Mouse (Mus musculus) CH12.LX (cell line): ENCODE data around the gene Gm20441. TPM values are rescaled to one million over a fixed set of nuclear protein-coding genes. Genes with fewer than 3 reads are reported as not detected.
A peak's percentile ranks its signal among the peaks of the same experiment; 100 is the strongest.

Experiments
- DNase-seq: peaks from one replicate; pipeline ENCODE4 v3.0.0-alpha.2; 2013; ENCODE audit errors: extremely low read depth
- H3K27ac ChIP-seq: 2 replicates; pipeline ENCODE4 v1.5.1; 2012; ENCODE audit warnings: low read depth, mild to moderate bottlenecking, control low read depth, moderate library complexity; ENCODE audit not compliant: insufficient read depth
- H3K27me3 ChIP-seq: replicated peaks from 2 replicates; pipeline ENCODE3; 2012; ENCODE audit warnings: inconsistent platforms
- H3K36me3 ChIP-seq, 2 experiments: replicated peaks in 1 of 2; 2 replicates each; pipeline versions ENCODE3 to v1.6.1; 2012; ENCODE audit warnings: inconsistent platforms in 1 of 2, low read length in 1 of 2, mild to moderate bottlenecking in 1 of 2, mixed read lengths in 1 of 2, moderate library complexity in 1 of 2; ENCODE audit not compliant: control insufficient read depth in 1 of 2, insufficient read depth in 1 of 2
- H3K4me1 ChIP-seq, 2 experiments: 2 replicates each; pipeline ENCODE4 v1.6.1; 2012; ENCODE audit warnings: inconsistent platforms in 1 of 2, moderate library complexity in 1 of 2; ENCODE audit not compliant: insufficient read depth in 2 of 2, control insufficient read depth in 1 of 2
- H3K4me2 ChIP-seq: 2 replicates; pipeline ENCODE4 v1.6.1; 2012; ENCODE audit warnings: low read depth, mild to moderate bottlenecking, control low read depth; ENCODE audit not compliant: poor library complexity, insufficient read depth, severe bottlenecking
- H3K4me3 ChIP-seq, 3 experiments: fragments of 150-350 bp in 1 of 3; sonication (generic) in 1 of 3; replicated peaks in 1 of 3; 2 replicates each; pipeline versions ENCODE3 to v1.5.1; 2011 to 2012; ENCODE audit warnings: low read depth in 2 of 3, low read length in 2 of 3, mild to moderate bottlenecking in 2 of 3, moderate library complexity in 2 of 3, control low read depth in 1 of 3, improper control_type of control experiment in 1 of 3, inconsistent platforms in 1 of 3, mixed read lengths in 1 of 3; ENCODE audit not compliant: poor library complexity in 1 of 3
- H3K79me2 ChIP-seq: replicated peaks from 2 replicates; pipeline ENCODE4 v1.6.1; 2012; ENCODE audit warnings: mild to moderate bottlenecking, moderate library complexity; ENCODE audit not compliant: control insufficient read depth, poor library complexity, insufficient read depth, severe bottlenecking; ENCODE audit errors: extremely low read depth
- H3K9ac ChIP-seq: 2 replicates; pipeline ENCODE4 v1.6.1; 2012; ENCODE audit warnings: low read depth, mild to moderate bottlenecking, control low read depth, moderate library complexity; ENCODE audit not compliant: insufficient read depth
- H3K9me3 ChIP-seq: replicated peaks from 2 replicates; pipeline ENCODE3; 2012; ENCODE audit warnings: low read length, inconsistent platforms, mixed read lengths
- BHLHE40 ChIP-seq: IDR thresholded peaks from 2 replicates; pipeline ENCODE4 v1.6.1; 2011; ENCODE audit warnings: mild to moderate bottlenecking, low read depth, low read length, improper control_type of control experiment
- CHD1 ChIP-seq: IDR thresholded peaks from 2 replicates; pipeline ENCODE4 v1.6.1; 2012; ENCODE audit warnings: low read depth, low read length, improper control_type of control experiment, inconsistent platforms
- CHD2 ChIP-seq: IDR thresholded peaks from 2 replicates; pipeline ENCODE4 v1.6.1; 2011; ENCODE audit warnings: low read length, improper control_type of control experiment
- CTCF ChIP-seq, 2 experiments: IDR thresholded peaks in 1 of 2; conservative IDR thresholded peaks in 1 of 2; 2 replicates each; pipeline ENCODE4 v1.5.1; 2011 to 2012; ENCODE audit warnings: low read depth in 2 of 2, low read length in 2 of 2, improper control_type of control experiment in 1 of 2, inconsistent platforms in 1 of 2, mild to moderate bottlenecking in 1 of 2, moderate library complexity in 1 of 2
- ELF1 ChIP-seq: IDR thresholded peaks from 2 replicates; pipeline ENCODE4 v1.6.1; 2014; ENCODE audit warnings: low read depth, mild to moderate bottlenecking, inconsistent platforms, low read length, improper control_type of control experiment
- EP300 ChIP-seq: IDR thresholded peaks from 2 replicates; pipeline ENCODE4 v1.6.1; 2011; ENCODE audit warnings: low read length, improper control_type of control experiment
- ETS1 ChIP-seq: conservative IDR thresholded peaks from 2 replicates; pipeline ENCODE4 v1.6.1; 2012; ENCODE audit warnings: low read depth, mild to moderate bottlenecking, inconsistent platforms, low read length, improper control_type of control experiment, moderate library complexity
- GABPA ChIP-seq: IDR thresholded peaks from 2 replicates; pipeline ENCODE4 v1.6.1; 2012; ENCODE audit warnings: low read depth, low read length, improper control_type of control experiment, inconsistent platforms; ENCODE audit not compliant: insufficient replicate concordance
- HCFC1 ChIP-seq: IDR thresholded peaks from 2 replicates; pipeline ENCODE4 v1.6.1; 2012; ENCODE audit warnings: low read depth, mild to moderate bottlenecking, inconsistent platforms, low read length, improper control_type of control experiment
- IRF4 ChIP-seq: IDR thresholded peaks from 2 replicates; pipeline ENCODE4 v1.6.1; 2014; ENCODE audit warnings: low read depth, mild to moderate bottlenecking, inconsistent platforms, low read length, improper control_type of control experiment
- KAT2A ChIP-seq: IDR thresholded peaks from 2 replicates; pipeline ENCODE4 v1.6.1; 2012; ENCODE audit warnings: low read length, improper control_type of control experiment, inconsistent platforms; ENCODE audit not compliant: insufficient replicate concordance
- MAFK ChIP-seq: IDR thresholded peaks from 2 replicates; pipeline ENCODE4 v1.6.1; 2011; ENCODE audit warnings: low read length, improper control_type of control experiment; ENCODE audit not compliant: insufficient replicate concordance
- MAX ChIP-seq: IDR thresholded peaks from 2 replicates; pipeline ENCODE4 v1.6.1; 2011; ENCODE audit warnings: low read length, improper control_type of control experiment
- MYC ChIP-seq: IDR thresholded peaks from 2 replicates; pipeline ENCODE4 v1.6.1; 2011; ENCODE audit warnings: low read depth, mild to moderate bottlenecking, improper control_type of control experiment, low read length
- POLR2A ChIP-seq: IDR thresholded peaks from 2 replicates; pipeline ENCODE4 v1.6.1; 2011; ENCODE audit warnings: low read depth, mild to moderate bottlenecking, improper control_type of control experiment, low read length
- POLR2AphosphoS2 ChIP-seq: IDR thresholded peaks from 2 replicates; pipeline ENCODE4 v1.6.1; 2011; ENCODE audit warnings: low read depth, low read length, improper control_type of control experiment
- RCOR1 ChIP-seq: conservative IDR thresholded peaks from 2 replicates; pipeline ENCODE4 v1.6.1; 2012; ENCODE audit warnings: low read depth, mild to moderate bottlenecking, inconsistent platforms, low read length, improper control_type of control experiment
- SMC3 ChIP-seq: IDR thresholded peaks from 2 replicates; pipeline ENCODE4 v1.6.1; 2011; ENCODE audit warnings: low read depth, low read length, improper control_type of control experiment
- TBP ChIP-seq: conservative IDR thresholded peaks from 2 replicates; pipeline ENCODE4 v1.6.1; 2011; ENCODE audit warnings: low read depth, low read length, improper control_type of control experiment
- UBTF ChIP-seq: IDR thresholded peaks from 2 replicates; pipeline ENCODE4 v1.6.1; 2012; ENCODE audit warnings: low read depth, mild to moderate bottlenecking, inconsistent platforms, low read length, improper control_type of control experiment, moderate library complexity
- ZC3H11A ChIP-seq: IDR thresholded peaks from 2 replicates; pipeline ENCODE4 v1.6.1; 2012; ENCODE audit warnings: low read depth, mild to moderate bottlenecking, inconsistent platforms, low read length, improper control_type of control experiment
- ZKSCAN1 ChIP-seq: IDR thresholded peaks from 2 replicates; pipeline ENCODE4 v1.6.1; 2012; ENCODE audit warnings: low read depth, inconsistent platforms, low read length, improper control_type of control experiment, borderline replicate concordance
- dilution Hi-C: fragments of 300-500 bp; cut with MboI; formaldehyde crosslinking; loops from 2 replicates; pipeline ENCODE4 v1.14.3; 2020; ENCODE audit warnings: low sequenced_read_pairs; ENCODE audit not compliant: extremely low pct_unique_long_range_greater_than_20kb, extremely low pct_ligation_motif_present
- in situ Hi-C: fragments of 300-500 bp; cut with MboI; formaldehyde crosslinking; loops from 3 replicates; pipeline ENCODE4 v1.14.3; 2019; ENCODE audit warnings: low sequenced_read_pairs, low pct_ligation_motif_present, low pct_unique_long_range_greater_than_20kb, mixed read lengths
- polyA plus RNA-seq: library from polyadenylated mRNA; unstranded; fragments of >175 nt; gene quantifications from 2 replicates; pipeline ENCODE4 v1.2.1, GENCODE M21; 2012; ENCODE audit warnings: low read depth; ENCODE audit not compliant: insufficient read length
- total RNA-seq, 2 experiments: library from RNA; depleted of rRNA; stranded (reverse); fragments of 300-350 nt in 1 of 2; fragments of >200 nt in 1 of 2; gene quantifications; 2 replicates each; pipeline ENCODE4 v1.2.3; 2012 to 2014

Gm20441 gene
- total and polyA plus RNA-seq, 3 experiments: 0.68 TPM; not detected in 2

DNA sequence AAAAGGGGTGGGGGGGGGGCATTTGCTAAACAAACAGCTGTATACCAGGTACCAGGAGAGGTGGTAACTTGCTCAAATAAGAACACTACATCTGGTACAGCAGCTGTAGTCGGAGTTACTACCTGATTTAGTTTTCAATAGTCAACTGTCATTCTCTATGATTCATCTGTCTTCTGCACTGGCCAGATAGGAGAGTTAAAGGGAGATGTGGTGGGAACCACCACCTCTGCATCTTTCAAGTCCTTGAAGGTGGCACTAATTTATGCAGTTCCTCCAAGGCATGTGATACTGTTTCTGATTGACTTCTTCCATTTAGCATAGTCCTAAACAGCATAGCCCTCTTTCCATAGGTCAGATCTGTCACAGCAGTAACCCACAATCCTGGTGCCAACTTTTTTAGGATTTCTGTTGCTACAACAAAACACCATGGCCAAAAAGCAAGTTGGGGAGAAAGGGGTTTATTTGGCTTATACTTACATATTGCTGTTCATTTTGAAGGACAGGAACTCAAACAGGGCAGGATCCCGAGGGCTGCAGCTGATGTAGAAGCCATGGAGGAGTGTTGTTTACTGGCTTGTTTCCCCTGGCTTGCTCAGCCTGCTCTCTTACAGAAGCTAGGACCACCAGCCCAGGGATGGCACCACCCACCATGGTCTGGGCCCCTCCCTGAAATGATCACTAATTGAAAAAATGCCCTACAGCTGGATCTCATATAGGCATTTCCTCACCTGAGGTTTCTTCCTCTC lies 48.9 kb upstream of the Gm20441 start (continued):
- TF ChIP-seq UBTF (no peak), EP300 (peak; percentile 40; the same call in 1 of the 2 replicates), GABPA (no peak), SMC3 (no peak), MAFK (no peak), ZKSCAN1 (no peak), IRF4 (no peak), HCFC1 (no peak)

DNA sequence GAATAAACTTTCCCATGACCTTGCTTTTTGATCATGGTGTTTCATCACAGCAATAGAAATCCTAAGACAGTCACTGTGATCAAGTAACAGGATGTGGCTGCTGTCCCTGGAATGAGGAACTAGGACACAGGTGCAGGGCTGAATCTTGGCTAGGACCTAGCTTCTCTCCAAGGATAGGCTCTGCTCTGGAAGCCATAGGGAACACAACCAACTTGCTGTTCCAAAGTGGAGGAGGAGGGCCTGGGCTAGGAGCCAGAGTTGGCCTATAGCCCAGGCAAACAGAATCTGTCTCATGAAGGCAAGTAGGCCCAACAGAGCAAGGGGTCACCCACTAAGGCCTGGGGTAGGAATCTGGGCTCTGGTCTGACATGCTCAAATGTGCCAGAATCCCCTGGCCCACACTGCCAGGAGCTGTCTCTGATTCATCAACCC lies 47.8 kb upstream of the Gm20441 start:
- Histone ChIP-seq H3K9me3 (peaks cover 33% of the 10 kb centered on the region), H3K27me3 (no peaks in the 10 kb centered on the region), H3K27ac (no peak overlapping the region), H3K4me2 (no peak overlapping the region), H3K79me2 (no peaks in the 10 kb centered on the region), H3K4me1 (peaks cover 3 to 54% of the 10 kb centered on the region in 2 experiments; a peak in 2 of 4 replicates), H3K4me3 (no peak overlapping the region), H3K36me3 (peaks cover 0 to 12% of the 10 kb centered on the region in 2 experiments), H3K9ac (no peak overlapping the region)
- no peak for DNase-seq
- TF ChIP-seq BHLHE40 (no peak), CTCF (conservative IDR thresholded peaks at IDR 0.05 in 1 of 2, IDR thresholded peaks at IDR 0.05 in 1 of 2; ENCODE audit: low read depth in 2 of 2, low read length in 2 of 2) (no peak), ZC3H11A (no peak), POLR2A (no peak), CHD1 (no peak), MYC (no peak), EP300 (no peak), ETS1 (no peak), TBP (no peak), MAX (no peak), CHD2 (no peak), ELF1 (no peak), SMC3 (no peak), UBTF (no peak), GABPA (no peak), MAFK (no peak), POLR2AphosphoS2 (no peak), KAT2A (no peak), RCOR1 (no peak)
- in situ Hi-C loops (loop anchor here (5.0 kb wide), 1 partner anchor 46 kb away; the partner anchor contains the start of genes Gm20441 and Gstt3), dilution Hi-C loops (no loop called here)
